Mouse (Mus musculus): ENCODE measurements at regions not wholly inside any gene's neighbourhood (a gene's known extent, or its start where the extent isn't known, plus 50 kb on each side); places are given as distances from the start of the nearest gene placed in this dataset.

- DNase-seq: no peak
Observed at GRCm38 (mm10) chr7:129441085-129441617, 150.5 kb upstream of the Wdr11 start.

GRCm38 (mm10) chr7:129469496-129469895 lies 122.2 kb upstream of the Wdr11 start:
- peak; percentile 4 for DNase-seq

- DNase-seq: no peak
Observed at GRCm38 (mm10) chr7:129483736-129484135, 107.9 kb upstream of the Wdr11 start.

GRCm38 (mm10) chr7:129506894-129507293 lies 84.8 kb upstream of the Wdr11 start:
- peak; percentile 10 for DNase-seq

- no peak for DNase-seq
Observed at GRCm38 (mm10) chr7:129509631-129510132, 82.0 kb upstream of the Wdr11 start.

- no peak for DNase-seq
Observed at GRCm38 (mm10) chr7:129514619-129515018, 77.0 kb upstream of the Wdr11 start.

GRCm38 (mm10) chr7:129524369-129524915 lies 67.2 kb upstream of the Wdr11 start:
- no peak for DNase-seq

GRCm38 (mm10) chr7:129525985-129526384 lies 65.7 kb upstream of the Wdr11 start:
- no peak for DNase-seq

GRCm38 (mm10) chr7:129528263-129528662 lies 63.4 kb upstream of the Wdr11 start:
- no peak for DNase-seq

- no peak for DNase-seq
Observed at GRCm38 (mm10) chr7:129533366-129533905, 58.2 kb upstream of the Wdr11 start.
